Mouse (Mus musculus): ENCODE data around the gene Rdh14. TPM values are rescaled to one million over a fixed set of nuclear protein-coding genes. Genes with fewer than 3 reads are reported as not detected.

Gene Rdh14
- polyA plus RNA-seq (2012; fragmentation: generic; extraction: Trizol) = 10.9 TPM

DNA sequence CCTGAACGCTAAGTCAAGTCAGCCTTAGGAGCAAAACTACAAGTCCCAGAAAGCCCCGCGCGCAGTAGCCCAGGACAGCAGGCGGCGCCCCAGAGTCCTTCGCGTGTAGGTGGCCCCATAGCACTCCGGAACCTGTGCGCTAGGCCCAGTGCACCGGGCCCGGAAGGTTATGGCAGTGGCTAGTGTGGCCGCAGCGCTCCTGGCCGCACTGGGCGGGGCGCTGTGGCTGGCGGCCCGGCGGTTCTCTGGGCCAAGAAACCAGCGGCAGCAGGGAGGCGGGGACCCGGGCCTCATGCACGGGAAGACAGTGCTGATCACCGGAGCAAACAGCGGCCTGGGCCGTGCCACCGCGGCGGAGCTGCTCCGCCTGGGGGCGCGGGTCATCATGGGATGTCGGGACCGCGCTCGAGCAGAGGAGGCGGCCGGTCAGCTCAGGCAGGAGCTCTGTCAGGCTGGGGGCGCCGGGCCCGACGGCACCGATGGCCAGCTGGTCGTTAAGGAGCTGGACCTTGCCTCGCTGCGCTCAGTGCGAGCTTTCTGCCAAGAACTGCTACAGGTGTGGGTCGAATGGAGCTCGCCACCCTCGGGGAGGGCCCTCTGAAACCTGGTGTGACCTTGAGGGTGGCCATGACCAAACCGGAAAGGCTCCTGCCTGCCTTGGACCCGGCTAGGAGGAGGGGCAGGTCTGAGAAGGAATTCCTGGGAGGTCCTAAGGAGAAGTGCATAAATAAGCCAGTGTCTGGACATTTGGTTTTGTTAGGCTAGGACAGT, at the start of gene Rdh14:
Gene Rdh14 (plus strand): TSS at position 102 of the 771 bp plus-strand sequence.
- Histone ChIP-seq H3K36me3 (ENCODE audit: control insufficient read depth, insufficient read depth) (peaks cover 12% of the 10 kb centered on the region), H3K4me3 (peak within 1 kb of the TSS; percentile 40), H3K79me2 (ENCODE audit: control insufficient read depth, insufficient read depth) (peaks cover 11% of the 10 kb centered on the region), H3K27me3 (ENCODE audit: control insufficient read depth, insufficient read depth, insufficient read length) (no peaks in the 10 kb centered on the region), H3K4me2 (ENCODE audit: low read depth) (peak within 1 kb of the TSS; percentile 92), H3ac (ENCODE audit: control insufficient read depth, insufficient read length) (peak within 1 kb of the TSS; percentile 41)
- TF ChIP-seq SRF (IDR thresholded peaks at IDR 0.05; ENCODE audit: control insufficient read depth, insufficient read length, low read depth) = peak; percentile 10
- TF ChIP-seq MYOG (IDR thresholded peaks at IDR 0.05; ENCODE audit: control insufficient read depth in 1 of 3, insufficient read depth in 1 of 3, insufficient read length in 2 of 3, low read depth in 2 of 3) = peak in 2 of 3 experiments; percentile 10 to 60
- no peak for TF ChIP-seq TCF12 (IDR thresholded peaks at IDR 0.05; ENCODE audit: insufficient read depth, poor library complexity, severe bottlenecking)
- TF ChIP-seq USF1 (IDR thresholded peaks at IDR 0.05; ENCODE audit: low read depth) = no peak
- peak; percentile 51 for TF ChIP-seq POLR2AphosphoS2 (IDR thresholded peaks at IDR 0.05; ENCODE audit: insufficient read length, low read depth)
- no peak for TF ChIP-seq TCF3 (IDR thresholded peaks at IDR 0.05; ENCODE audit: insufficient read length, low read depth)
- TF ChIP-seq REST (IDR thresholded peaks at IDR 0.05; ENCODE audit: insufficient read depth, insufficient read length) = no peak
- peak; percentile 81 for TF ChIP-seq POLR2A (IDR thresholded peaks at IDR 0.05; ENCODE audit: insufficient read length, low read depth)
- no peak for TF ChIP-seq CEBPB (IDR thresholded peaks at IDR 0.05; ENCODE audit: insufficient read depth, poor library complexity, severe bottlenecking)
- no peak for TF ChIP-seq MYOD1 (IDR thresholded peaks at IDR 0.05; ENCODE audit: control insufficient read depth in 1 of 3, insufficient read length in 2 of 3, low read depth in 2 of 3)
- TF ChIP-seq E2F4 (IDR thresholded peaks at IDR 0.05; ENCODE audit: insufficient read depth) = no peak
- no peak for TF ChIP-seq MAX (IDR thresholded peaks at IDR 0.05; ENCODE audit: low read depth)

DNA sequence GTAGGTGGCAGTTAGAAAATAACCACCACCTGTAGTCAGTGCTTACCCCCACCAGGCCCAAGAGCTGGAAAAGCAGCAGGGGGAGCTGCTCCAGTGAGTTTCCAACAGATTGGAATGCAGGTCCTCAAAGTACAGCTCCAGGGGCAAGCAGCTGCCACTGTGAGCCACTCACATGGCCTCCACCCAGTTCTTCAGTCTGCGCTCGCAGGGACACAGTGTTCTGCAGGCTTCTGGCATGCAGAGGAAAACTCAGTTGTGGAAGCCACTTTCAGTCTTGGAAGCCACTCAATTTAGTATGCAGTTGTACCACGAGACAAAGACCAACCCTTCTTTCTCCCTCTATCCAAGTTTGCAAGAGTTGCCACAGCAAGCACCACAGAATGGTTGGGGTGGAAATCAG, 39.9 kb upstream of the Rdh14 start:
- no peak for TF ChIP-seq MAX (IDR thresholded peaks at IDR 0.05; ENCODE audit: low read depth)
- no peak for TF ChIP-seq CEBPB (IDR thresholded peaks at IDR 0.05; ENCODE audit: insufficient read depth, poor library complexity, severe bottlenecking)
- TF ChIP-seq USF1 (IDR thresholded peaks at IDR 0.05; ENCODE audit: low read depth) = no peak
- TF ChIP-seq REST (IDR thresholded peaks at IDR 0.05; ENCODE audit: insufficient read depth, insufficient read length) = no peak
- TF ChIP-seq SRF (IDR thresholded peaks at IDR 0.05; ENCODE audit: control insufficient read depth, insufficient read length, low read depth) = no peak
- no peak for TF ChIP-seq MYOG (IDR thresholded peaks at IDR 0.05; ENCODE audit: control insufficient read depth in 1 of 3, insufficient read depth in 1 of 3, insufficient read length in 2 of 3, low read depth in 2 of 3)
- no peak for TF ChIP-seq MYOD1 (IDR thresholded peaks at IDR 0.05; ENCODE audit: control insufficient read depth in 1 of 3, insufficient read length in 2 of 3, low read depth in 2 of 3)
- no peak for TF ChIP-seq POLR2A (IDR thresholded peaks at IDR 0.05; ENCODE audit: insufficient read length, low read depth)
- TF ChIP-seq E2F4 (IDR thresholded peaks at IDR 0.05; ENCODE audit: insufficient read depth) = no peak
- no peak for TF ChIP-seq TCF12 (IDR thresholded peaks at IDR 0.05; ENCODE audit: insufficient read depth, poor library complexity, severe bottlenecking)
- TF ChIP-seq TCF3 (IDR thresholded peaks at IDR 0.05; ENCODE audit: insufficient read length, low read depth) = no peak
- no peak for TF ChIP-seq POLR2AphosphoS2 (IDR thresholded peaks at IDR 0.05; ENCODE audit: insufficient read length, low read depth)
- Histone ChIP-seq H3K36me3 (ENCODE audit: control insufficient read depth, insufficient read depth) (no peaks in the 10 kb centered on the region), H3K4me2 (ENCODE audit: low read depth) (no peak overlapping the region), H3ac (ENCODE audit: control insufficient read depth, insufficient read length) (no peak overlapping the region), H3K79me2 (ENCODE audit: control insufficient read depth, insufficient read depth) (no peaks in the 10 kb centered on the region), H3K4me3 (no peak overlapping the region), H3K27me3 (ENCODE audit: control insufficient read depth, insufficient read depth, insufficient read length) (no peaks in the 10 kb centered on the region)

DNA sequence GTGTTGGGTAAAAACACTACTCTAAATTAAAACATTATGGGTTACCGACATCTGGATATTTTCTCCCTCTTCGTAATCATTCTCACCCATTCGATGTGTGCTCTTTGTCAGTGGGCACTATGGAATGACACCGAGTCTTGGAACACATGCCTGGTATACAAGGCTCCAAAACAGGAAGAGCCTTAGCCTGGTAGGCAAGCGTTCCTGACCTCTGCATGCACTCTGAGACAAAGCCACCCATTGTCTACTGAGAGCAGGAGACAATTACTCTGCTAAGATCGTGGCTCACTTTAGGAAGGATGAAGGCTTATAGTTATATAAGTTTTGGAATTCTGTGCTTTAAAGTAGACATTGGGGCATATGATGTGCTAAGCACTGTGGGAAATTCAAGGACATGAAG, 32.8 kb upstream of the Rdh14 start:
- no peak for TF ChIP-seq USF1 (IDR thresholded peaks at IDR 0.05; ENCODE audit: low read depth)
- TF ChIP-seq CEBPB (IDR thresholded peaks at IDR 0.05; ENCODE audit: insufficient read depth, poor library complexity, severe bottlenecking) = no peak
- no peak for TF ChIP-seq POLR2A (IDR thresholded peaks at IDR 0.05; ENCODE audit: insufficient read length, low read depth)
- TF ChIP-seq REST (IDR thresholded peaks at IDR 0.05; ENCODE audit: insufficient read depth, insufficient read length) = no peak
- TF ChIP-seq SRF (IDR thresholded peaks at IDR 0.05; ENCODE audit: control insufficient read depth, insufficient read length, low read depth) = no peak
- no peak for TF ChIP-seq MAX (IDR thresholded peaks at IDR 0.05; ENCODE audit: low read depth)
- no peak for TF ChIP-seq MYOG (IDR thresholded peaks at IDR 0.05; ENCODE audit: control insufficient read depth in 1 of 3, insufficient read depth in 1 of 3, insufficient read length in 2 of 3, low read depth in 2 of 3)
- TF ChIP-seq TCF12 (IDR thresholded peaks at IDR 0.05; ENCODE audit: insufficient read depth, poor library complexity, severe bottlenecking) = no peak
- TF ChIP-seq TCF3 (IDR thresholded peaks at IDR 0.05; ENCODE audit: insufficient read length, low read depth) = no peak
- TF ChIP-seq E2F4 (IDR thresholded peaks at IDR 0.05; ENCODE audit: insufficient read depth) = no peak
- TF ChIP-seq MYOD1 (IDR thresholded peaks at IDR 0.05; ENCODE audit: control insufficient read depth in 1 of 3, insufficient read length in 2 of 3, low read depth in 2 of 3) = no peak
- no peak for TF ChIP-seq POLR2AphosphoS2 (IDR thresholded peaks at IDR 0.05; ENCODE audit: insufficient read length, low read depth)
- H3K36me3 ChIP-seq (ENCODE audit: control insufficient read depth, insufficient read depth) = no peaks in the 10 kb centered on the region
- no peak overlapping the region for H3ac ChIP-seq (ENCODE audit: control insufficient read depth, insufficient read length)
- no peak overlapping the region for H3K4me3 ChIP-seq
- no peaks in the 10 kb centered on the region for H3K79me2 ChIP-seq (ENCODE audit: control insufficient read depth, insufficient read depth)
- H3K27me3 ChIP-seq (ENCODE audit: control insufficient read depth, insufficient read depth, insufficient read length) = no peaks in the 10 kb centered on the region
- no peak overlapping the region for H3K4me2 ChIP-seq (ENCODE audit: low read depth)

DNA sequence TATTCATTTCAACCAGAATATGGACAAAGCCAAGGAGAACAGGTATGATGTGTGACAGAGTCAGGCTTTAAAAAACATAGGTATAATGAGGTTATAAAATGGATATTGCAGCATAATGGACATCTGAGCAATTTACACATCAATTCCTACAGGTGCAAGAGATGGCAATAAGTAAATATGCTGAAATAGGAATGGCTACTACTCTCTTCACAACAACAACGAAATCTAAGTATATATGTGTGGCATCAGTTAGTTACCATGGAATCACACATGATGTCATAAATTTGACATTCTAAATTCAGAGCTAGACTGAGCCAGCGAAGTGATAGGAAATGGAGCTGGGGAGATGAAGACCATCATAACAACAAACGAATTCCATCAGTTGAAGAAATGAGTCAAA, 20.9 kb upstream of the Rdh14 start, which contains the start of gene Nt5c1b:
Gene Nt5c1b (plus strand): TSS at position 301 of the 400 bp plus-strand sequence.
- Histone ChIP-seq H3K4me2 (ENCODE audit: low read depth) (no peak within 1 kb of the TSS), H3K79me2 (ENCODE audit: control insufficient read depth, insufficient read depth) (no peaks in the 10 kb centered on the region), H3K27me3 (ENCODE audit: control insufficient read depth, insufficient read depth, insufficient read length) (no peaks in the 10 kb centered on the region), H3ac (ENCODE audit: control insufficient read depth, insufficient read length) (no peak within 1 kb of the TSS), H3K36me3 (ENCODE audit: control insufficient read depth, insufficient read depth) (no peaks in the 10 kb centered on the region), H3K4me3 (no peak within 1 kb of the TSS)
- TF ChIP-seq MAX (IDR thresholded peaks at IDR 0.05; ENCODE audit: low read depth) (no peak), MYOD1 (IDR thresholded peaks at IDR 0.05; ENCODE audit: control insufficient read depth in 1 of 3, insufficient read length in 2 of 3, low read depth in 2 of 3) (no peak), CEBPB (IDR thresholded peaks at IDR 0.05; ENCODE audit: insufficient read depth, poor library complexity, severe bottlenecking) (no peak), E2F4 (IDR thresholded peaks at IDR 0.05; ENCODE audit: insufficient read depth) (no peak), POLR2AphosphoS2 (IDR thresholded peaks at IDR 0.05; ENCODE audit: insufficient read length, low read depth) (no peak), TCF12 (IDR thresholded peaks at IDR 0.05; ENCODE audit: insufficient read depth, poor library complexity, severe bottlenecking) (no peak), REST (IDR thresholded peaks at IDR 0.05; ENCODE audit: insufficient read depth, insufficient read length) (no peak), SRF (IDR thresholded peaks at IDR 0.05; ENCODE audit: control insufficient read depth, insufficient read length, low read depth) (no peak), MYOG (IDR thresholded peaks at IDR 0.05; ENCODE audit: control insufficient read depth in 1 of 3, insufficient read depth in 1 of 3, insufficient read length in 2 of 3, low read depth in 2 of 3) (no peak), POLR2A (IDR thresholded peaks at IDR 0.05; ENCODE audit: insufficient read length, low read depth) (no peak), TCF3 (IDR thresholded peaks at IDR 0.05; ENCODE audit: insufficient read length, low read depth) (no peak), USF1 (IDR thresholded peaks at IDR 0.05; ENCODE audit: low read depth) (no peak)

Data from myocyte (in vitro differentiated cells).